26 mouse cellular contexts compared by ENCODE assay signal in genomic region chr12:32460330-32460998, GRCm38 (mm10).
DNase-seq lines count a peak whose midpoint lies in the region; ATAC-seq and TF ChIP-seq lines count a peak whose summit lies in the region.
"Had no signal": no experiment of that assay in that cellular context is flagged by ENCODE, and none has a peak within 500 bp of the region (broad histone marks: within the 10 kb centered on the region; RNA-seq: fewer than 3 reads in every experiment).

No protein-coding gene starts in this region.

- ATAC-seq in lung, embryonic 16.5 days (ENCODE audit: low read depth), result peak; percentile 23; the same call in 1 of the 2 replicates
- no peak for ATAC-seq in megakaryocyte-erythroid progenitor cell, adult 5-6 weeks (replicated peaks; ENCODE audit: low FRiP score, low TSS enrichment, poor library complexity, severe bottlenecking)
- ATAC-seq: forebrain, embryonic 14.5 days; hindbrain, postnatal 0 days had no signal

- no peak overlapping the region for H3K27ac ChIP-seq in lung, embryonic 16.5 days (ENCODE audit: low read length)
- H3K27ac ChIP-seq in small intestine, adult 2 months (ENCODE audit: insufficient read depth, low read depth, low read length), result peak overlapping the region; percentile 89
- H3K27ac ChIP-seq: embryonic facial prominence, embryonic 12.5 days; heart, embryonic 13.5 days; hindbrain, postnatal 0 days; kidney, postnatal 0 days; liver, embryonic 14.5 days; midbrain, embryonic 10.5 days had no signal

- no peaks in the 10 kb centered on the region for H3K36me3 ChIP-seq in lung, embryonic 16.5 days (ENCODE audit: control insufficient read depth, insufficient read depth, low read length)
- no peaks in the 10 kb centered on the region for H3K36me3 ChIP-seq in small intestine, adult 2 months (ENCODE audit: control insufficient read depth, insufficient read depth, low read length)
- H3K36me3 ChIP-seq: embryonic facial prominence, embryonic 12.5 days; heart, embryonic 13.5 days; midbrain, embryonic 10.5 days had no signal

- peaks cover 3% of the 10 kb centered on the region for H3K4me1 ChIP-seq in lung, embryonic 16.5 days (replicated peaks; ENCODE audit: control insufficient read depth, insufficient read depth, low read length)
- H3K4me1 ChIP-seq in small intestine, adult 2 months (ENCODE audit: control insufficient read depth, insufficient read depth, insufficient read length, low read length), result peaks cover 8% of the 10 kb centered on the region; the same call in 1 of the 2 replicates
- H3K4me1 ChIP-seq: embryonic facial prominence, embryonic 12.5 days; midbrain, embryonic 10.5 days had no signal

- H3K4me3 ChIP-seq in lung, embryonic 16.5 days (ENCODE audit: low read length), result no peak overlapping the region
- no peak overlapping the region for H3K4me3 ChIP-seq in small intestine, adult 2 months (ENCODE audit: low read depth, low read length)
- H3K4me3 ChIP-seq: embryonic facial prominence, embryonic 12.5 days; erythroblast, embryonic 14.5 days; heart, embryonic 13.5 days; midbrain, embryonic 10.5 days had no signal

- H3K27me3 ChIP-seq in lung, embryonic 16.5 days (ENCODE audit: control insufficient read depth, insufficient read depth, low read depth, low read length), result no peaks in the 10 kb centered on the region
- H3K27me3 ChIP-seq in small intestine, adult 2 months (ENCODE audit: control insufficient read depth, insufficient read depth, low read length), result no peaks in the 10 kb centered on the region
- H3K27me3 ChIP-seq: embryonic facial prominence, embryonic 12.5 days; heart, embryonic 13.5 days had no signal

- DNase-seq in lung, postnatal 25 days (ENCODE audit: low spot score), result no peak
- DNase-seq in Muller cell, postnatal 12 days (ENCODE audit: inconsistent ontology term), result peak; percentile 72
- DNase-seq in fibroblast of lung, adult 2 months (ENCODE audit: low read depth), result peak; percentile 33
- no peak for DNase-seq in urinary bladder, postnatal 36 days (ENCODE audit: low spot score in 2 of 2)
- DNase-seq: B cell, adult 2 months; cerebellum, adult 18-20 months; cerebellum, postnatal 14 days; gastrocnemius, postnatal 10 days; heart, adult 18-20 months; heart, postnatal 14 days; kidney, adult 18-20 months; layer of hippocampus, adult 9-11 months; lung, postnatal 14 days; right cerebral cortex, postnatal 14 days; spleen, adult 18-20 months had no signal

- WGBS in lung, embryonic 16.5 days, result 52% methylated on average over 4 of the region's 4 CpGs
- WGBS in small intestine, adult 2 months, result 22% methylated on average over 4 of the region's 4 CpGs

- no peak for TF ChIP-seq CTCF in small intestine, adult 2 months (IDR thresholded peaks at IDR 0.05; ENCODE audit: extremely low read depth, insufficient read length, insufficient replicate concordance, low read depth, low read length)

- no peak for TF ChIP-seq POLR2A in small intestine, adult 2 months (IDR thresholded peaks at IDR 0.05; ENCODE audit: low read depth, low read length)

- H3K9ac ChIP-seq in lung, embryonic 16.5 days (ENCODE audit: low read length), result no peak overlapping the region
- H3K9ac ChIP-seq: embryonic facial prominence, embryonic 12.5 days; heart, embryonic 13.5 days; liver, embryonic 14.5 days had no signal

- no peak overlapping the region for H3K4me2 ChIP-seq in lung, embryonic 16.5 days (ENCODE audit: low read depth, low read length)
- H3K4me2 ChIP-seq: embryonic facial prominence, embryonic 12.5 days; heart, embryonic 13.5 days had no signal

- no peaks in the 10 kb centered on the region for H3K9me3 ChIP-seq in lung, embryonic 16.5 days (ENCODE audit: control insufficient read depth, low read length)
- H3K9me3 ChIP-seq: embryonic facial prominence, embryonic 12.5 days; heart, embryonic 13.5 days; midbrain, embryonic 10.5 days had no signal

Comparison
In these comparisons a context has a peak if more than half of its experiments do, and no peak if none do; other contexts are left out.
1. DNase-seq: peak in Muller cell, postnatal 12 days (single experiment) and fibroblast of lung, adult 2 months (single experiment); none in lung, postnatal 25 days (single experiment) and urinary bladder, postnatal 36 days (0 of 2).